Mouse (Mus musculus): ENCODE results near the gene Zfp78.

- TF ChIP-seq CTCF (IDR thresholded peaks at IDR 0.05; ENCODE audit: low read depth, low read length) (no peak), POLR2A (IDR thresholded peaks at IDR 0.05; ENCODE audit: borderline replicate concordance, low read depth, low read length) (no peak)
These were observed at the start of gene Zfp78 for GRCm38 (mm10) chr7:6363047-6363488.
